Mouse (Mus musculus) right cerebral cortex, adult 18-20 months (tissue): Measurements from ENCODE around the gene Apod.
"Not testable (repeated sequence)": the region's sequence is repeated elsewhere in the genome, so short reads cannot be mapped to it uniquely, and the experiment has no call there.

Source experiments
- DNase-seq: peaks from one replicate; pipeline ENCODE4 v3.0.0; 2022; ENCODE audit warnings: mixed read lengths

The Apod gene

DNA sequence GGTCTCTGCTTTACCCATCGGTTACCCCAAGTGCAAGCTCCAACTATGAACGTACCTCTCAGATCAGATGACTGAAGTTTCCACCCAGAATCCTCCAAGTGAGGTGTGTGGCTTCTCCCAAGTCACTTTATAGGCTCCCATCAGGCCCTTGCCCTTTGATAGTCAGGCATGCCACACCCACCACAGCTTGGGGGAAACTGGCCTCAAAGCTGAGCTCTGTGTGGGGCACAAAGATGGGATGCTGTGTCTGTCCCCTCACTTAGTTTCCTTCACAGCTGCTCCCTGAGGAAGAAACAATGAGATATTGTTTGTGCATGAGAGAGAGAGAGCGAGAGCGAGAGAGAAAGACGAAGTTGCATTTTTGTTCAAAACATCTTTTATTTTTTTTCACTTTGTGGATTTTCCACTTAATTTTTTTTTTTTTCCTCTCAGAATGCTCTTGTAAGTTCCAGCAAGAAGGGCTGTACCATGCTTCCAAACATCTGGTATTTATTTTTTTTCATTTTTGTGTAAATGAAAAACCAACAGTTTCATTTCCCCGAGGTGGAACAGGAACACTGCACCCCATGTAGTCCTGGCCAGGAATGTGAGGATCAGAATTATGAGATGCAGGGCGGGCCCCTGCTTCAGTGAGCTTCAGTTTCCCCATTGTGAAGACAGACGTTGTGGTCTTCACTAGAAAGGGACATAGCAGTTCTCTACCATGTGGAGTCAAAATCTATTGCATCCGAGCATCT is at the start of gene Apod:
Gene Apod, minus strand, starts transcription at position 312 of the 737 bp plus-strand sequence.
- DNase-seq: peak; percentile 38

DNA sequence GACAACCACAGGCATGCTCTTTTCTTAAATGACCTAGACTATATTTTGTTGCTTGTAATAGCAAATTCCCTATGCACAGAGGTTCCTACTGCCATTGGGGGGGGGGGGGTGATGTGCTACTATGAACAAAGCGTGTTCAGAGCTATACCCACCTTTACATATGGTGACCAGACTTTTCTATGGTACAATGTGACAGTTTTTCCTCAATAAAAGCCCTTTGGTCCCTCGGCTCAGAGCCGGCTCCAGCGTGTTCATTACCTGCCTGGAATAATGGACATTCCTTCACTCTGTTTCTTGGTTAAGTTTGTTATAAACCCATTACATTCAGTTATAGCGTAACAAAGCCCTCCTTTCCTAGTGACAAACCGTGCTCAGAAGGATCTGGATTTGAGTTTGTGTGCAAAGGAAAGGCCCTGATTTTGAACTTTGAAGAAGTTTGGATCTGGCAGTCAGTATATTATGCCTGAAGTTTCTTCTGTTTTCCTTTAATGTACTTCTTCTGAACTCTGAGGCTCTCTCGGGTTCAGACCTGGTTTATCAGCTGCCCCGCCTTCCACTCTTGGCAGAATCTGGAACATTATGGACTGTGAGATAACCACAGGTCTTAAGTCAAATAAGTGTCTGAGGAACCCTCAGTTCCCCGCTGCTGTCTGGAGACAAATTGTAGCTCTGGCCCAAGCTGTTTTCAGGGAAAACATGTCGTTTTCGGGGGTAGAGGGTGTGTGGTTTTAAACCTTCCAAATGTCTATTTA is 49.3 kb upstream of the Apod start:
- no peak for DNase-seq

DNA sequence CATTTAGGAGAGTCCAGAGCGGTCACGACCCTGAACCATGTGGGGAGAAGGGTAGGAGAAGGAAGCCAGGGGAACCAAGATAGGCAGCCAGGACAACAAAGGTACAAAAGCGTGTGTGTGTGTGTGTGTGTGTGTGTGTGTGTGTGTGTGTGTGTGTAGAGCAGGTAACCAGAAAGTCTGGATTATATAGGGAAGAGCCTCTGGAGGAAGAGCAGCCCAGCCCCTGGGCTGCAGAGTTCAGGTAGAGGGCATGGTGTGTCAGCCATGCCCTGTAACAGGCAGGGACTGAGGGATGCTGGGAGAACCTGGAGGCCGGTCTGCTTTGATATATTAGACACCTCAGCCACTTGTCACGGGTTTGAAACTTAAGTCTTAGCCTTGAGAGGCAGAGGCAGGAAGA is 44.9 kb upstream of the Apod start:
- DNase-seq: no peak

DNA sequence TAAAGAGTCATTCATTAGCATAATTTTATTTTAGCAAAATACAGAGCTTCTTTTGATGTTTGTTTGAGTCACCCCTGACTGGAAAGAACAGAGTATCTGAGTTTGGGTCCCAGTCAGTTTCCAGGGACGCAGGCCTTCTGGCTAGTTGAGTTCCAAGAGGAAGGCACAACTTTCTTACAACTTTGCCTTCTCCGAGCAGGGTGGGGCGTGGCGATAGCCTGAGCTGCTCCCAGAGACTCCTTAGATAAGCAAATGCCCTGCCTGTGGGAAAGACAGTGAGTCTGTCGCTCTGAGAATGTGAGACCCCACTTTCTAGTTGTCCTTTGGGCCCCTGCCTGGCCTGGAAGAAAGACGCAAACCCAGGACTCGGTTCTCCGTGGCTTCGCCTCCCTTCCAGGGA is 44.4 kb upstream of the Apod start:
- no peak for DNase-seq

DNA sequence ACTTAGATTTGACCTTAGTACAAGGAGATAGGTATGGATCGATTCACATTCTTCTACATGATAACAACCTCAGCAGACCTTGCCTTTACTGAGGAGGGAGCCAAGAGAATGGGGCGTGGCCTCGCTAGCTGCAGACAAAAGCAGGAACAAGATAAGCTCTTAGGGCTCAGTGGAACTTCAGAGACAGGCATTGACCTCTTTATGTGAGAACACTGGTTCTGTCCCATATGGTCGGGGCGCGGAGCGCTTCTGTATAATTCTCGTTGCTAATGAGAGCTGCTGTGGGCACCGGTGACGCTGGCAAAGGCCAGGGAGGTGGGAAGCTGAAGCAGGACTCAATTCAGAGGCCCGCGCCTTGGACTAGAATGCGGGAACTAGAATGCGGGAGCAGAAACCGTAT is 44.0 kb upstream of the Apod start:
- no peak for DNase-seq

DNA sequence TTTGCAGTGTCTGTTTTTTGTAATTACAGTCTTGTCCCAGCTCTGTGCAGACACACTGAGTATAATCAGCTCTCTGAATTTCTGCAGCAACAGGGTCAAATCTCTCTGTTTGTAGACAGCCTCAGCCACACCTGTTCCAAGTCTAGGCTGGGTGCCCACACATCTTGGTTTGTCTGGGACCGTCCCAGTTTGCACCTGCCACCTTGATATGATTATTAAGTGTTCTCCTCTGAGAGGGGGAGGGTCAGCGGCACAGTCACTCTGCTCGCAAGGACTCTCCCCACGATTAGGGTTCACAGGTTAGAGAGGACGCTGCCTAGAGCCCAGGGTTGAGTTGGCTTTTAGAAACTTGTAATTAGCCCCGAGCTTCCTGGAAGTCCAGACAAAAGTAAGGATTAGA is 41.3 kb upstream of the Apod start:
- no peak for DNase-seq

DNA sequence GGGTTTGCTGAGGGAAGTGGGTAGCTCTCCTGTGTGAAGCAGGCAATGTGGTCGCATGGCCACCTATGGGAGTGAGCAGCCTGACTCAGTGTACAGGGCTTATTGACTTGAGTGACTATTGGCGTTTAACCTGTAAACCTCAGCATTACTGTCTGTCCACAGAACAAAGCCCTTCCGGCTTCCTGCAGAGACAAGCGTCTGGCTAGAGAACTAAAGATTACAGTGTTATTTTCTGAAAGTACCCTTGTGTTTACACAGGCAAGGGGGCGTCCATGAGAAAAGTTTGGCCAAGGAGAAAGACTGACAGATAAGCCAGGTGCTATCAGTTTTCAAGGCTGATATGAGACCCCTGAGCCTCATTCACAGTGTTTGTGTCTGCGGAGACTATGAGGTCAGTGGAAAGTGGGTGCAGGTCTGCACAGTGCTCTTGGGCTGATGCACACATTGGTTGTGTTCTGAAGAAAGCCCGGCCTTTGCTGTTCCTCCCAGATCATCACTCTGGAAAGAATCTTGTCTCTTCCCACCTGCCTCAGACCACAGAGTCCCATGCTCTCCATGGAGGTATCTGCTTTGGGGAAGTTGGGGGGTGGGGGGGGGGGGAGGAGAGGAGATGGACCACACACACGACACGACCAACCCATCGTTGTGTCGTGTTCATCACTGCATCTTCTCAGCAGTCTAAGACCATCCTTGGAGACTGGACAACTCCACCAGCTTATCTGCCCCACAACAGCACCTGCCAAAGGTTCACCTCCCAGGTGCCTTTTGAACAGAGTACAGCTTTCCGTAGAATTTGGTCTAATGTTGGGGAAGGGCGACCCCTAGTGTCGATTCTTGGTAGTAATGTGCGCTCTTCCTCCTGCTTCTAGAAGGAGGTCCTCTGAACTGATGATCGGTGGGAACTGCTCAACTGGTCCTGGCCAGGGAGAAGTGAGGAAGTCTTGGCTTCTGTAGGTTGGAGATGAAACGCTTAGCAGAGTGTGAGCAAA is 40.0 kb upstream of the Apod start:
- DNase-seq: peak; percentile 47

DNA sequence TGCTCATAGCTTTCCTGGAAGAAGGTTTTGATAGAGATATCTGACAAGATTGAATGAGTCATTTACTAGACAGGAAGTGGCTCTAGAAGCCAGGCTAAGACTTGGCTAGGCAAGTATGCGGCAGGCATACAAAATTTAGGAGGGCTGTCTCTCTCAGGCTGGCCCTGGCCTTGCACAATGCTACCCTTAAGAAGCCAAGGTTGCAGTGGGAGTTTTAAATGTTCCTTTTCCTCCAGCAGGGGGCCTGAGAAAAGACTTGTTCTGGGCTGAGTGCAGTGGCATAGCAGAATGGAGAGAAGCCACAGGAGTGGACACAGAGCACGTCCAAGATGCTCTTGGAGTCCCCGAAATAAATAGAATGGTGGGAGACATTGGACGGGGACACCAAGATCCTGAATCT is 38.4 kb upstream of the Apod start:
- peak; percentile 31 for DNase-seq

DNA sequence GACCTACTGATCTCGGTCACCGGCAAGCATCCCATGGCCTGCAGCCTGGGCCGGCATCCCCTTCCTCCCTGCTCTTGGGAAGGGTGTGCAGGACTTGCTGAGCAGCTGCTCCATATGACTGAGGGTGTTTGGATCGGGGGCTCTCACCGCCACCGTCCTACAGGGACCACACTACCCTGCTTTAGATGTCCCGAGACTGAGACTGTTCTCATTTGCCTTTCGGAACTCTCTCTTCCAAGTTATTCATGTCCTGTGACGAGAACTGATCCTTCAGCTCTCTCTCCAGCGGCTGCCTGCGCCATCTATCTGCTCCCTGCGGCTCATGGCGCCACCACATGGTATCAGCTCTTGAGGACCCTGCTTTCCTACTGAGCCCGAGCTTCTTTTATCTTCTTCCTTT is 33.0 kb upstream of the Apod start:
- peak; percentile 84 for DNase-seq

DNA sequence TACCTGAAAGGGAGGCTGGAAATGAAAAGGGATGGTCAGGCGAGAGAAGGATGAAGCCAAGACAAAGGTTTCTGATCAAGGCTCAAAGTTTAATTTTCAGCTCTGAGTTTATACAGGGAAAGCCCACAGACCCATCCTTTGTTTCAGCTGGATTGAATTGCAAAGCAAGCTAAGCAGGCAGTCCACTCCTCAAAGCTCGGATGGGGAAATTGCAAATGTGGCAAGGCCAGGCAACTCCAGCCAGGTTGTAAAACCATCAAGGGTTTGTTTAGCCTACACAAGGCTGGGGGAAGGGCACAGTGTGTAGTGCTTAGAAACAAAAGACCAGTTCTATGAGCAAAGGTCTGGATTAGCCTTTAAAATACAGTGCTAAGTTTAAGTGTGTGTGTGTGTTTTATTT is 28.4 kb upstream of the Apod start:
- no peak for DNase-seq

DNA sequence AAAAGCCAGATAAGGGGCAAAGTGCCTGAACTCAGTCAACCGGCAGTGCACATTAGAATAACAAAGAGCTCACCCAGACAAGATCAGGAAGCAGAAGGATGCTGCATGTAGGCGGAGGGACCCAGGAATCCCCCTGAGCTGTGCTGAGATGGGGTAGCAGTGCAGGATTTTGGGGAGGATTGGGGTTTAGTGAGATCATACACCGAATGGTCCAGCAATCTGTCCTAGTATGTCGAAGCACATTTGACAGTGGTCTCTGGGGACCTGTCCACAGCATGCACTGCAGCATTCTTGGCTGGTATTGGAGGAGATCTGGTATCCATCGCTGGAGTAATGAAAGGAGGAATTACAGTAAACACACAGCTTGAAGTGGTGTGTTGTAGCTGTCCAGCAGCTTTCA is 27.9 kb upstream of the Apod start:
- no peak for DNase-seq

DNA sequence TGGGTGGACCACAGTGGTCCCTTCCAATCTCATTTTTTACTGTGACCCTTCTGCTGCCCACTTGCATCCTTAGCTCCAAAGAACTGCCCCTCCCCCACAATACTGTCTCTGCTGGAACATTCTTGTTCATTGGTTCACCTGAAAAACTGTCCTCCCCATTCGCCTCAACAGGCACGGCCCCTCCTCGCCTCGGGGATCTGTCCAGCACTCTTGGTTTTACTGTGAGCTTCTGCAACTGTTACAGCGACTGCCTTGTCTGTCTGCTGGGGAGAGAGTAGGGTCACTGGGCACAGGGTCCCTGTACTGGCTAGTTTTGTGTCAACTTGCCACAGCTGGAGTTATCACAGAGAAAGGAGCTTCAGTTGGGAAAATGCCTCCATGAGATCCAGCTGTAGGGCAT is 24.7 kb upstream of the Apod start:
- DNase-seq: no peak

DNA sequence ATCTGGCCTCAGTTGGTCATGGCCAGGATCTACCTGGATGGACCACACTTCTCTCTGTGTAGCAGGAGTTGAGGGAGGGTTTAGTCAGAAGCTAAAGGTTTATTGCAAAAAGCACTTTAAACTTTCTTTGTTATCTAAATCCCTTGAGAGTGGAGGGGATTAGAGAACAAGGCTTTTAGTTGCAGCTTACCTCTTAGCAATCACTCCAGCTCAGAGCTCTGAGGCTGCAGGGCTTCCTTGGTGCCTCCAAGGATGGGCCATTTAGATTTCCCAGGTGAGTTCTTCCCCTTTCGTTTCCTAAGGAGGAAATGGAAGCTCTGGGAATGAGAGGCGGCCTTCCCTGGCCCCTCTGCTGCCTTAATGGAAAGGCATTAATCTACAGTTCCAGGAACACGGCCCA is 23.3 kb upstream of the Apod start:
- no peak for DNase-seq

DNA sequence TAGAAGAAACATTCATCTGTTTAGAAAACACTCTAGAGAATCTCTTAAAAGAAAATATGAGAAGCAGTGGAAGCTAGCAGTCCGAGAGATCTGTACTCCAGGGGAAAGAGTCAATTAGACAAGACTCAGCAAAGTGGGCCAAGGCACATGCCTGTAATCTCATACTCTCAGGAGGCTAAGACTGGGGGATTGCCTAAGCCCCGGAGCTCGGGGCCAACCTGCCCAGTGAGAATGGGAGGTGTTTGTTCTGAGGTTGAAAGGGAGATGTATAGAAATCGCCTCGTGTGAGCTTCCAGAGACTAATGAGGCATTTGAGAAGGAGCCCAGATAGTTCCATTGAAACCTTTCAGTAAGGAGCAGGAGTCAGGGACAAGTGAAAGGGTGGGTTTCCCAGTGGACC is 20.2 kb upstream of the Apod start:
- no peak for DNase-seq

DNA sequence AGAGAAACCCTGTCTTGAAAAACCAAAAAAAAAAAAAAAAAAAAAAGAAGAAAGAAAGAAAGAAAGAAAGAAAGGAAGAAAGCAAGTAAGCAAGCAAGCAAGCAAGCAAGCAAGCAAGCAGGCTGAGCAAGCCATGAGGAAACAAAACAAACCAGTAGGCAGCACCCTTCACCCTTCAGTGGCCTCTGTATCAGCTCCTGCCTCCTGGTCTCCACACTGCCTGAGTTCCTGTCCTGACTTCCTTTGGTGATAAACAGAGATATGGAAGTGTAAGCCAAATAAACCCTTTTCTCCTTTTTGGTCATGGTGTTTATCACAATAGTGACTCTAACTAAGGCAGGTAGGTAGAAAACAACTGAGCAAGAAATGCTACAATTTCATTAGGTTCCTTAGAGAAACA is 18.0 kb upstream of the Apod start:
- DNase-seq: no peak

DNA sequence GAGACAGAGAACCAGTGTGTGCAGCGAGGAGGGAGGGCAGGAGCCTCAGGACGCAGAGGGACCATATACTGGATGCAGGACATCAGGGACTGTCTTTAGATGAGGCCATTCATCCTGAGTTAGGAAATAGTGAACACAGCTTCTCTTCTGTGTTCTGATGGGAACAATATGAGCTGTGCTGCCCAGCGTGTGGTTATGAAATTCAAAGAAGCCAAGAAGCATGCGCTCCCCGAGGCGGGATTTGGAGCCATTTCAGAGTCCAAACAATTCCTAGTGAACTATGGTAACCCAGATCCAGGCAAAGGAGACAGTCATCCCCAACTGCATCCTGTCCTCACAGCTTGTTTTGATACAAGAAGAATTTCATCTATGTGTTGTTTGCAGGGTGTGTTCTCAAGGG is 16.4 kb upstream of the Apod start:
- DNase-seq: not testable (repeated sequence)

DNA sequence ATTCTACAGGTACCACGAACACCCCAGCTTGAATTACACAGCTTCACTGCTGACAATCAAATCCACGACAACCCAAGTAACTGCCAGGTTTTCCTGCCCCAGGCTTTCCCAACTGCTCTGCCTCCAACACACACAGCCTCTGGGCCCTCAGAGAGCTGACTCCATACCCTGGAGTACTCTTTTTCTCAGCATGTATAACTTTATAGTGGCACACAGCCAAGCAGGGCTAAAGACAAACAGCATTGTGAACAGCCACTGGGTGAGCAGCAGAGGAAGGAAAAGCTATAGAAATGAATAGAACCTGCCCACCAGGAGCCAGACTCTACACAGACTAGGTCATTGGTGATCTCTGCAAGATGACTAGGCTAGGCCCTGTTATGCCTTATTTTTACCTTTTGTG is 15.1 kb upstream of the Apod start:
- no peak for DNase-seq

DNA sequence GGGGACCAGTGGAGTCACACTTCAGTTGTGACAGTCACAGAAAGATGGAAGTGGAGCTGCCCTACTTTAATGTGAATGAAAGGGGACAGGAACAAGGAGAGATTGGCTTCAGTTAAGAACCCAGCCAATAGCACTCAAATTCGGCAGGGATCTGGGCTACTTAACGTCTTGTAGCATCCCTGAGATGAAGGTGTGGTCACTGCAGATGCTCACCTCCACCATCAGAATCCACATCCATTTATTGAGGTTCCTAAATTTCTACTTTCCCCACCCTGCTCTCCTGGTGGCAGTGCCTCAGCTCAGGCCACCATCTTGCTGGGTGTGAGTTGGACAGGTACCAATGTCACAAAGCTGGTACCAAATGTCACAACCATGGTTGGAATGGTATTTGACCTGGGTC is 13.3 kb upstream of the Apod start:
- DNase-seq: no peak

DNA sequence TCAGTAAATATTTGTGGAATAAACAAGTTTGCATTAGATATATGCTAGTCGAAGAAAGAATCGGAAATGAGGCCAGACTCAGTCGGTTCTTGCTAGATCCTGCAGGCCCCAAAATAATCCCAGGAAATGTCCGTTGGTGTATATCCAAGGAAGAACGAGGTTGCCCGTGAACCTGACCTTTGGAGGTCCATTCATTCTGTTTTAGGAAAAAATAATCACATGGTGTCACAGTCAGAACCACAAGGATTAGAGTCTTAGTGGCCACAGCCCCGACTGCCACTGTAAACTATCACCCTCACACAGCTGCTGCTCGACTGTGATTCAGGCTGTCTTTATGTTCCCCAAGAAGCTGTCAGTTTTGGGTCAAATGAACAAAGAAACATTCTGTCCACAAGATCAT is 12.8 kb upstream of the Apod start:
- DNase-seq: no peak

DNA sequence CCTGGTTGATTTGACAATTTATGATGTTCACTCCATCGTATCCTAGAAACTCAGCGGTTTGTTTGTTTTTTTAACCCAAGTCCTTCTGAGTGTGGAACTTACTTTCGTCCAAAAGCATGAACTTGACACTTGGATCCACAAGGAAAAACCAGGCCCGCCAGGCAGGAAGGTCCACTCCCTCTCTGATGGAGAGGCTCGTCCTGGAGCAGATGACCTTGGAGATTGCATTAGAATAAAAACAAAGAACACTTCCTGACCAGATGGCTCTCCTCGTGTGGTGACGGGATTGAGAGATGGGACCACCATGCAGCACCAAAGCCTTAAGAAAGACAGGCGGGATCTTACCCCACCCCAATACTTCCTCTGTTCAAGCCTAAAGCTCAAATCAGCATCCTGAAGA is 12.1 kb upstream of the Apod start:
- DNase-seq: no peak

DNA sequence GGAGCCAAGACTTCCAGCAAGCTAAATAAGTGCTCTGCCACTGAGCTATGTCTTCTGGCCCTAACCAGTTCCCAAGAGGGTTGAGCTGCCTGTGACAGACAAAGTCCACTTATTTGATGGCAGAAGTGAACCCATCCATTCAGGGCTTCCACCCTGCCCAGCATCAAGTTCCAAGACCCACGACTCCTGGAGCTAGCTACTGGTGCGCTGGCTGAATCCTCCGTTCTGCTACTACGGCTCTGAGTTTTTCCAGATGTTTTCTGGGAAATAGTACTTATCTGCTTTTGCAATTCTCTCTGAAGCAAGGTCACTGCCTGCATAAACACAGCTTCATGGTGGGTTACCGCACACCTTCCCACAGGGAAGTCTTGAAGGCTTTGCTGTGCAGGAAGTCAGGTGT is 11.4 kb upstream of the Apod start:
- DNase-seq: no peak

DNA sequence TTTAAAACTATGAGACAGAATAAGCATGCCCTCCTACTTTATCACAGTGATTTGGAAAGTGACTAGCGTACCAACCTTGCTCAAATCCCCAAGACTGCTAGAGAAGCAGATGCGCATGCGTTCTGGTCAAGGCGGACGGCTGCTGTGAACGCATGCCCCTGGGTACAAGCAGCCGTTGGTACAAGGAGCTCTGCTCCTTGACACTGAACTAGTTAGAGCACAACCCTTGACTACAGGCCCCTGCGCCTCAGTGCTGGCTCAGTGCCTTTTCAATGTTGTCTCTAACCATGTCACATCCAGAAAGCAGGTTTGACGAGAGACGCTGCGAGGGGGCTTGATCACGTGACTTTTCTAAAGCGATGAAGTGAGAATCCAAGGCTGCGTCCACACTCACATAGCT is 10.5 kb upstream of the Apod start:
- no peak for DNase-seq

DNA sequence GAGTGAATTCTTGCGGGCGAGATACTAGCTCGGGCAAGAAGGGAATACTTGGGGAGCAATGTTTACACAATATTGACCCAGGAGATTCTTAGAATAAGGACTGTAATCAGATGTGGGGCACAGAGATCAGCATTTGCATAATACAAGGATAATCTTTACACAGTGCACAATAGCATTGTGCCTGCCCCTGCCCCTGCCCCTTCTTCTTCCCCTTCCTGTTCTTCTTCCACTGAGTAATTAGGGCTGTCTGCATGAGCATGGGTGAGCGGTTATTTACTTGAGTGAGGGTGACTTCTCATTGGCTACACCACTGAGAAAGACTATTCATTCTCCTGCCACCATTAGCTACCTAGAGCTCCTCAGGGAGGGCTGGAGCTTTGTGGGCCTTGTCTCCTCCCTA is 6.9 kb upstream of the Apod start:
- no peak for DNase-seq

DNA sequence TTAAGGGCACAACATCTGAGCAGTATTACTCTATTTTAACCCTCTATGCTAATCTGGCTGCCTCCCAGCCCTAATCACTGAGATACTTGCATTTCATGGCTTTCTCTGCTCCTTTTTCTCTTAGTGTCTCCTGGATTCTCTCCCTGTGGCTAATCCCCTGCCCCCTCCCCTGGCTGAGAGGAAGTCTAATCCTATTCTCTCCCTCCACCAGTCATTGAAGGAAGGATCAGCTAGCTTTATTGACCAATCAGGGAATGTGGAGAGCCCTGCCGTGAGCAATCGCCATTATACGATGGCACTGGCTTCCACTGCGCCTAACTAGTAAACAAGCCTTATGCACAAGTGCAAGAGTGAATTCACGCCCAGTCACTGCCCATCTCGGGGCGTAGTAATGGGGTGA is 6.3 kb upstream of the Apod start:
- no peak for DNase-seq
